Mouse (Mus musculus) induced T-regulatory cell, adult 2 months (primary cell): ENCODE measurements around the gene Snx4.

Source experiments
- DNase-seq: peaks from one replicate; pipeline ENCODE4 v3.0.0-alpha.2; 2012; ENCODE audit warnings: low read depth

Gene Snx4

DNA sequence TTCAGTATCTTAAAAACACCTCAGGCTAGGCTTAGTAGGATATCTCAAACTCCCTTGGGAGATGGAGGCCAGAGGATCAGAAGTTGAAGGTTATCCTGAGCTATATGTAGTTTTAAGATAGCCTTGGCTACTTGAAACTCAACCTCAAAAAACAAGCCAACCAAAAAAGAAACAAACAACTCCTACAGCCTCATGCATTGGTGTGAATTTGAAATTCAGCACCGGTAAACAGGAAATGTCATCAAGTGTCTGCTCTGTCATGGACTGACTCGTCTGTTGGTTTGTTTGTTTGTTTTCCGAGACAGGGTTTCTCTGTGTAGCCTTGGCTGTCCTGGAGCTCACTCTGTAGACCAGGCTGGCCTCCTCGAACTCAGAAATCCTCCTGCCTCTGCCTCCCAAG is 20.6 kb downstream of the Snx4 start:
- DNase-seq, result no peak

- DNase-seq, result no peak
Measured at GRCm38 (mm10) chr16:33283079-33283478, 31.8 kb downstream of the Snx4 start.

- no peak for DNase-seq
Measured at GRCm38 (mm10) chr16:33288536-33288935, 37.3 kb downstream of the Snx4 start.

DNA sequence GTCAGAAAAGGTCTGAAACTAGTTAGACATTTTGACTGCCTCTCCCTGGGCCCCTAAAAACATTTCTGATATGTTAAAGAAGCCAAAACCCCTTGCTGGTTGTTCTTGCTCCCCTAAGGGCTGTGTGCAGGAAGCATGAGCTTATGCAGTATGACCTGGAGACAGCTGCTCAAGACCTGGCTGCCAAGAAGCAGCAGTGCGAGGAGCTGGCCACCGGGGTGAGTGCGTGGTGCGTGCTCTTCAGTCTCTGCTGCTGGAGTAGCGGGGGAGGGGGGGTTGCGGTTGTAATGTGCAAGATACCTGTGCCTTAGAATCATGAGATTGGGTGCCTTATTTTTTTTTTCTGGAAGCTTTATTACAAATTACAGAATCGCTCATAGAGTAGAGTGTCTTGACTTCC is 38.7 kb downstream of the Snx4 start:
- DNase-seq, result no peak

DNA sequence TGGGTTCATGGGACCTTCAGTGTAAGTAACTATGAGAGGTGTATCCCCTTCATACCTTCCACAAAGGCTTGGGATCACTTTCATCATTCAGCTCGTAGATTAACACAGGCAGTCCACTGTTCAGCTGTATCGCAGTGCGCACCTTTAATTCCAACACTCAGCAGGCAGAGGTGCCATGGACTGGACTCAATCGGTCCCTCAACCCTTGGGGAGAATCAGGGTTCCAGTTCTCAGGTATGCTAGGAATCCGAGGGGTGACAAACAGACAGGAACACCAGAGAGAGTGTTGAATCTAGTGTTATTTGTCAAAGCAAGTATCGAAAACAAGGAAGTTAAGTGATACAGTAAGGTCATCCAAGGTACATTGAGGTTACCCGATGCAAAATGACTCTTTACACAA is 41.0 kb downstream of the Snx4 start:
- DNase-seq, result no peak

DNA sequence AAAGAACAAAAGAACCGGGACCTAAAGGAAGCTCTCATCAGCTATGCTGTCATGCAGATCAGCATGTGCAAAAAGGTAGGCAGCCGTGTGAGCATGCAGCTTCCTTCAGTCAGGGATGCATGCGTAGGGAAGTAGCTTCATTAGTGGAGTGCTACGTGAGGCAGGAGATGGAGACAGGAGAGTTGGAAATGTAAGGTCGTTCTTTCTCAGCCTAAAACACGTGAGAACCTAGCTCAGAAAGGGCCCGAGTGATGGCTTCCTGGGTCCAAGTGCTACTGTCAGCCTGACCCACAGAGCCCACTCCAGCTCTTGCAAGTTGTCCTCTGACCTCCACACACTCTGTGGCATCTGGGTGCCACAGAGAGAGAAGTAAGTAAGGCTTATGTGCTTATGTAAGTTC is 43.4 kb downstream of the Snx4 start:
- DNase-seq, result no peak

DNA sequence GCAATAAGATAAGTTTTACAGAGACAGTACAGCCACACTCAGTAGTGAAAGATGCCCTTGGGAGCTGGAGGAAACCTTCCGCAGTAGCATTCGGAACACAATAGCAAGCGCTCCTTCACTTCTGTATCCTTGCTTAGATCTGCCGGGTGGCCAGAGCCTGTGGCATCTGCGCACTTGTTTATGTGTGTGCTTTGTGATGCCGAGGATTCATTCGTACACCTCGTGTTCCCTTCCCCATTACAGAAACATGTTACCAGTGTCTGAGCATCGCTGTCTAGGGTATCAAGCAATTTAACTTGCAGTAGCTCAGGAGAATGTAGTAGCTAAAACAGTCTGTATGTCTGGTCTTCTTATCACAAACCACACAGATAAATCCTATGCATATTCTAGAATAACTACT is 44.1 kb downstream of the Snx4 start:
- DNase-seq, result no peak

DNA sequence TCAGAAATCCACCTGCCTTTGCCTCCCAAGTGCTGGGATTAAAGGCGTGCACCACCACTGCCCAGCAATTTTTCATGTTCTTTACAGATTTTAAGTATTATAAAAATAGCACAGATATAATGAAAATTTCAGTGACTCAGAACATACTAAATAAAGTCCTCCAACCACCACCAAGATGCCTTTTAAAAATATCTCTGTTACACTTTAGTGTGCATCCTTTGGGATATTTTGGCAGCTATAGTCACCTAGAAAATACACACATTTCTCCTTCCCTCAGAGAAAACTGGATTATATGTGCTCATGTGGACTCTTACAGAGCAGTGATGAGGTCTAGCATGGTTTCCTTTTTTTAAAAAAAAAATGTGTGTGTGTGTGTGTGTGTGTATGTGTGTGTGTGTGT is 46.3 kb downstream of the Snx4 start:
- no peak for DNase-seq

- DNase-seq, result peak; percentile 86
Measured at GRCm38 (mm10) chr16:33306633-33307070, 55.4 kb downstream of the Snx4 start.

- DNase-seq, result no peak
Measured at GRCm38 (mm10) chr16:33307761-33308160, 56.5 kb downstream of the Snx4 start.

DNA sequence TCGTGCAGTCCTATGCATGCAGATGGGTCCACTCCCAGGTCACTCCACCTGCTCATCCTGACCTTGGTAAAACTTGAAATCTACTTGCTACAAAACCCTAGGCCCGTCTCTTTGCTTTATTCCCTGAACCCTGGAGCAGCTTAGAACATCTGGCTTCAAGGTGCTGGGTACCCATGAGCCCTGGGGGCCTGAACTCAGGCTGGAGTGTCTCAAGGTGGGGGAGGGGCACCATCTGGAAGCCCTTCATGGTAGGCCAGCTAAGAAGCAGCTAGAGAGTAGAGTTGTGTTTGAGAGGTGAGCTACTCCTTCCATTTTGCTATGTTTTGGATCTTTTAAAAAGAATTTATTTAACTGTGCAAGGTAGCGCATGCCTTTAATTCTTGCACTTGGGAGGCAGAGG is 57.8 kb downstream of the Snx4 start:
- no peak for DNase-seq

- DNase-seq, result no peak
Measured at GRCm38 (mm10) chr16:33315611-33316010, 64.4 kb downstream of the Snx4 start.

DNA sequence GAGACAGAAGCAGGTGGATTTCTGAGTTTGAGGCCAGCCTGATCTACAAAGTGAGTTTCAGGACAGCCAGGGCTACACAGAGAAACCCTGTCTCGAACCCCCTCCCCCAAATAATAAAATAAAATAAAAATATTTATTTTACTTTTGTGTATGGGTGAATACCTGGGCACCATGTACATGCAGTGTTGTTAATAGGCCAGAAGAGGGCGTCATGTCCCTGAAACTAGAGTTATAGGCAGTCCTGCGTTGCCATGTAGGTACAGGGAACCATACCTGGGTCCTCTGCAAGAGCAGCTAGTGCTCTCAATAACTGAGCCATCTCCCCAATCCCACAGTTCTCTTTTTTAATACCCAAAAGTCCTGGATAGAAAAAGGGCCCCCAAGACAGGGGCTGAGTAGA is 66.4 kb downstream of the Snx4 start:
- DNase-seq, result no peak

GRCm38 (mm10) chr16:33318059-33318458 is 66.8 kb downstream of the Snx4 start:
- no peak for DNase-seq

GRCm38 (mm10) chr16:33325704-33326455 is 74.6 kb downstream of the Snx4 start:
- DNase-seq, result no peak

- DNase-seq, result no peak
Measured at GRCm38 (mm10) chr16:33326589-33326988, 75.3 kb downstream of the Snx4 start.

- DNase-seq, result no peak
Measured at GRCm38 (mm10) chr16:33327101-33327500, 75.9 kb downstream of the Snx4 start.

DNA sequence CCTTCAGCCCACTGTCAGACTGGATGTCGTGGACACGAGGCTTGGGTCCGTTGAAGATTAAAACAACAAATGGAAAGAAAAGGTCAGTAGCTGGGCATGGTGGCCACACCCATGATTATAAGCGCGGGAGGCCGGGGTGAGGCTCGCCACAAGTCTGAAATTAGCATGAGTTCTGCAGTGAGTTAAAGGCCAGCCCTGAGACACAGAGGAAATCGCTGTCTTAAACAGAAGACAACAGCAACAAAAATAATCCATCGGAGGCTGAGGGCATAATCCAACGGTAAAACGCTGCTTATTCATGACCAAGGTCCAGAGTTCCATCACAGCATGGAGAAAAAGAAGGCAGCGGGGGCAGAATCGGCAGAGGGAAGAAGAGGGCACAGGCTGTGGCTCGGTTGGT is 81.8 kb downstream of the Snx4 start:
- no peak for DNase-seq

DNA sequence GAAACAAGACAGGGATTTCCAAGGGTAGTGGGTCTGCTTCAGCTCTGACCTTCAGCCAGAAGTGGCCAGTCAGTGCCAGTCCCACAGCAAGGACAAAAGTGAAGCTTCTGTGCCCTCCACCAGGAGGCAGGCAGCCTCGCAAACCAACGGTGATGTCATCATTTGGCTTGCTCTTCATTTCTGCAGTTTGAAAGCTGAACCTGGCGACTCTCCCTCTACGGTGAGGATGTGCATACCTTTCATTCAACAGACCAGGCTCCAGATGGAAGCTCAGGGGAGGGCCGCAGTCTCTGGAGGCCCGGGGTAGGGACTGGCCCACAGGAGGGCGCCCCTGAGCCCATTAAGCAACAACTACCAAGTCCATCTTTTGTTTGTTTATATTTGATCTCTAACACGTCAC is 85.9 kb downstream of the Snx4 start:
- peak; percentile 91 for DNase-seq

GRCm38 (mm10) chr16:33337681-33338080 is 86.4 kb downstream of the Snx4 start:
- DNase-seq, result peak; percentile 79

GRCm38 (mm10) chr16:33338492-33338891 is 87.2 kb downstream of the Snx4 start:
- DNase-seq, result no peak

- DNase-seq, result no peak
Measured at GRCm38 (mm10) chr16:33339476-33339875, 88.2 kb downstream of the Snx4 start.

- DNase-seq, result no peak
Measured at GRCm38 (mm10) chr16:33342356-33342755, 91.1 kb downstream of the Snx4 start.

- DNase-seq, result no peak
Measured at GRCm38 (mm10) chr16:33343106-33343505, 91.9 kb downstream of the Snx4 start.
